In the genomic region with DNA sequence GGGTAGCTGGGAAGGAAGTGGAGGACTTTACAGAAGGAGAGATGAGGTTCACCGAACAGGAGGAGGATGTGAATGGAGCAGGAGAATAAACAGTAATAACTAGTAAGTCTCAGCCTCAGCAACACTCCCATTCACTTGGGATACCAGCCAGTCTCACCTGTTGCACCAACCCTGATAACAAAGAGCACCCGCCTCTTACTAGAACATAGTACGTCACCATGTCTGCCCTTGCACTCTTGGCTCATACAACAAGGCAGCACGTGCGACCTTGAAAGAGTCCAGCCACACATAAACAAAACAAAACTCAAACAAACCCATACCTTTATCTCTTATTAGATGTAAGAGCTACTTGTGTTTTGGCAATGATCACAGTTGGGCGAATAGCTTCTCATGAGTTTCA, we compare ENCODE assay signal across 29 mouse cellular contexts. TPM values are rescaled to one million over a fixed set of nuclear protein-coding genes. Genes with fewer than 3 reads are reported as not detected.
"Had no signal": no experiment of that assay in that cellular context is flagged by ENCODE, and none has a peak within 500 bp of the region (broad histone marks: within the 10 kb centered on the region; RNA-seq: fewer than 3 reads in every experiment).

No protein-coding gene starts in this region.

- H3K27ac ChIP-seq: kidney, postnatal 0 days; layer of hippocampus, adult 2 months; limb, embryonic 10.5 days; limb, embryonic 13.5 days; liver, embryonic 12.5 days; liver, embryonic 15.5 days; lung, embryonic 15.5 days; macrophage; midbrain, embryonic 12.5 days; midbrain, embryonic 15.5 days; neural tube, embryonic 13.5 days had no signal

- H3K9ac ChIP-seq: limb, embryonic 13.5 days; liver, embryonic 12.5 days; liver, embryonic 15.5 days; lung, embryonic 15.5 days; midbrain, embryonic 12.5 days; midbrain, embryonic 15.5 days; neural tube, embryonic 13.5 days had no signal

- H3K9me3 ChIP-seq: limb, embryonic 10.5 days; limb, embryonic 13.5 days; liver, embryonic 12.5 days; liver, embryonic 15.5 days; lung, embryonic 15.5 days; midbrain, embryonic 12.5 days; midbrain, embryonic 15.5 days; neural tube, embryonic 13.5 days had no signal

- H3K4me1 ChIP-seq: liver, embryonic 12.5 days; liver, embryonic 15.5 days; lung, embryonic 15.5 days had no signal

- H3K27me3 ChIP-seq: limb, embryonic 13.5 days; liver, embryonic 12.5 days; lung, embryonic 15.5 days; midbrain, embryonic 12.5 days; midbrain, embryonic 15.5 days; neural tube, embryonic 13.5 days had no signal

- H3K4me3 ChIP-seq: layer of hippocampus, adult 2 months; limb, embryonic 10.5 days; limb, embryonic 13.5 days; liver, embryonic 12.5 days; liver, embryonic 15.5 days; lung, embryonic 15.5 days; midbrain, embryonic 12.5 days; midbrain, embryonic 15.5 days; neural tube, embryonic 13.5 days had no signal

- DNase-seq: kidney, postnatal 25 days; layer of hippocampus, adult 9-11 months; retina, postnatal 1 day; right cerebral cortex, postnatal 25 days; thymus, adult 2 months; thymus, postnatal 14 days; thymus, postnatal 4 days had no signal

- H3K36me3 ChIP-seq: limb, embryonic 10.5 days; limb, embryonic 13.5 days; liver, embryonic 12.5 days; liver, embryonic 15.5 days; lung, embryonic 15.5 days; midbrain, embryonic 12.5 days; midbrain, embryonic 15.5 days; neural tube, embryonic 13.5 days had no signal

- H3K4me2 ChIP-seq: limb, embryonic 13.5 days; liver, embryonic 12.5 days; liver, embryonic 15.5 days; lung, embryonic 15.5 days; midbrain, embryonic 12.5 days; midbrain, embryonic 15.5 days; neural tube, embryonic 13.5 days had no signal

- ATAC-seq: inflammation-experienced regulatory T-cells, adult 6 months; intestine, embryonic 16.5 days; liver, embryonic 12.5 days; midbrain, embryonic 15.5 days had no signal

RNA-seq across cellular contexts. Expression of a gene that starts 5.7 kb away (rescaled TPM):
- total RNA-seq: megakaryocyte, adult 5-6 weeks had no signal
- polyA plus RNA-seq: inflammation-experienced regulatory T-cells, adult 6 months; macrophage had no signal

RNA-seq across cellular contexts. Expression of a gene that starts 9.8 kb away (rescaled TPM):
- total RNA-seq: layer of hippocampus, adult 2 months; layer of hippocampus, postnatal 25 days; left cerebral cortex, adult 18-20 months; left cerebral cortex, postnatal 25 days; megakaryocyte, adult 5-6 weeks had no signal
- polyA plus RNA-seq: inflammation-experienced regulatory T-cells, adult 6 months; intestine, embryonic 16.5 days; kidney, adult 2 months; kidney, embryonic 14.5 days; kidney, postnatal 0 days; large intestine, adult 2 months; limb, embryonic 10.5 days; limb, embryonic 13.5 days; liver, embryonic 12.5 days; liver, embryonic 15.5 days; lung, embryonic 15.5 days; macrophage; midbrain, embryonic 12.5 days; midbrain, embryonic 15.5 days; neural tube, embryonic 13.5 days; spleen, adult 2 months; stomach, embryonic 16.5 days; thymus, adult 2 months had no signal

RNA-seq across cellular contexts. Expression of a gene that starts 12.2 kb away (rescaled TPM):
- total RNA-seq: layer of hippocampus, adult 2 months; layer of hippocampus, postnatal 25 days; left cerebral cortex, adult 18-20 months; left cerebral cortex, postnatal 25 days; megakaryocyte, adult 5-6 weeks had no signal
- polyA plus RNA-seq: inflammation-experienced regulatory T-cells, adult 6 months; intestine, embryonic 16.5 days; kidney, adult 2 months; kidney, embryonic 14.5 days; kidney, postnatal 0 days; large intestine, adult 2 months; limb, embryonic 10.5 days; limb, embryonic 13.5 days; liver, embryonic 12.5 days; liver, embryonic 15.5 days; lung, embryonic 15.5 days; macrophage; midbrain, embryonic 12.5 days; midbrain, embryonic 15.5 days; neural tube, embryonic 13.5 days; spleen, adult 2 months; stomach, embryonic 16.5 days; thymus, adult 2 months had no signal

RNA-seq across cellular contexts. Expression of a gene that starts 26.7 kb away (rescaled TPM):
- total RNA-seq: layer of hippocampus, adult 2 months; layer of hippocampus, postnatal 25 days; left cerebral cortex, adult 18-20 months; left cerebral cortex, postnatal 25 days; megakaryocyte, adult 5-6 weeks had no signal
- polyA plus RNA-seq: inflammation-experienced regulatory T-cells, adult 6 months; intestine, embryonic 16.5 days; kidney, adult 2 months; kidney, embryonic 14.5 days; kidney, postnatal 0 days; large intestine, adult 2 months; limb, embryonic 10.5 days; limb, embryonic 13.5 days; liver, embryonic 12.5 days; liver, embryonic 15.5 days; lung, embryonic 15.5 days; macrophage; midbrain, embryonic 12.5 days; midbrain, embryonic 15.5 days; neural tube, embryonic 13.5 days; spleen, adult 2 months; stomach, embryonic 16.5 days; thymus, adult 2 months had no signal

RNA-seq across cellular contexts. Expression of a gene that starts 28.2 kb away (rescaled TPM):
- total RNA-seq: layer of hippocampus, adult 2 months; layer of hippocampus, postnatal 25 days; left cerebral cortex, adult 18-20 months; left cerebral cortex, postnatal 25 days; megakaryocyte, adult 5-6 weeks had no signal
- polyA plus RNA-seq: inflammation-experienced regulatory T-cells, adult 6 months; intestine, embryonic 16.5 days; kidney, adult 2 months; kidney, embryonic 14.5 days; kidney, postnatal 0 days; large intestine, adult 2 months; limb, embryonic 10.5 days; limb, embryonic 13.5 days; liver, embryonic 12.5 days; liver, embryonic 15.5 days; lung, embryonic 15.5 days; macrophage; midbrain, embryonic 12.5 days; midbrain, embryonic 15.5 days; neural tube, embryonic 13.5 days; spleen, adult 2 months; stomach, embryonic 16.5 days; thymus, adult 2 months had no signal
